Mouse (Mus musculus): ENCODE results near the gene Gm43552. TPM values are rescaled to one million over a fixed set of nuclear protein-coding genes. Genes with fewer than 3 reads are reported as not detected.

Gm43552 gene
- total RNA-seq (2023), result not detected

DNA sequence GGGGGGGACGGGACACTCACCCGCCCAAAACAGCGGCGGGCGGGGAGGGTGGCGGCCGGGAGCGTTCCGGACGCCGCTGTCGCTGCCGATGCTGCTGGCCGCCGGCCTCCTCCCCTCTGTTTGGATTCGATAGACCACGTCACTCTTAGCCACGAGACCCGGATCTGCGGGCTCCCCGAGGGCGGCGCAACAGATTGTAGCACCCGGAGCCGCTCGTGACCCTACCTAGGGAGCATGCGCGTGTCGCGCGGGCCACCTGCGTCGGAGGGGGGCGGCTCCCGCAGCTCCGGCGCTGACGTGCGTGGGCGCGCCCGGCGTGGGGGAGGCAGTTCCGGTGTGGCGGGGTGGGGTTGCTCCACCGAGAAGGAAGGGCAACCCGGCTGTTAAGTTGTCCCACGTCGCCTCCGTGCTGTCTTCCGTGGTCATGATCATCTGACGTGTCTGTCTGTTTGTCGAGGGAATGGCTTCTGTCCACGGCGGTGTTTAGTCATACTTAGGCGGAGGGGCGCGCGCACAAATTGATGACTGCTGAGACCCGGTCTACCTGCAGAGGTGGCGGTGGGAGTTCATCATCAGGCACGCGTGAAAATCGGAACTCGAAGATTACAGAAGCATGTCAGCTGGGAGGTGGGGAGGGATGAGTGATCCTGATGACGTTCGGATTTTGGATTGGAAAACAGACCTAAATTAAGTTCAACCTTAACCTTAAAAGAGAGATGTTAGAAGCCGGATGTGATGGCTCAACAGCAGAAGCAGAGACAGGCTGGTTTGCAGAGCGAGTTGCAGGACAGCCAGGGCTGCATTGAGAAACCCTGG is at the start of gene Gm43552:
TSS of gene Gm43552 (minus strand) at position 118 of the 816 bp plus-strand sequence.

DNA sequence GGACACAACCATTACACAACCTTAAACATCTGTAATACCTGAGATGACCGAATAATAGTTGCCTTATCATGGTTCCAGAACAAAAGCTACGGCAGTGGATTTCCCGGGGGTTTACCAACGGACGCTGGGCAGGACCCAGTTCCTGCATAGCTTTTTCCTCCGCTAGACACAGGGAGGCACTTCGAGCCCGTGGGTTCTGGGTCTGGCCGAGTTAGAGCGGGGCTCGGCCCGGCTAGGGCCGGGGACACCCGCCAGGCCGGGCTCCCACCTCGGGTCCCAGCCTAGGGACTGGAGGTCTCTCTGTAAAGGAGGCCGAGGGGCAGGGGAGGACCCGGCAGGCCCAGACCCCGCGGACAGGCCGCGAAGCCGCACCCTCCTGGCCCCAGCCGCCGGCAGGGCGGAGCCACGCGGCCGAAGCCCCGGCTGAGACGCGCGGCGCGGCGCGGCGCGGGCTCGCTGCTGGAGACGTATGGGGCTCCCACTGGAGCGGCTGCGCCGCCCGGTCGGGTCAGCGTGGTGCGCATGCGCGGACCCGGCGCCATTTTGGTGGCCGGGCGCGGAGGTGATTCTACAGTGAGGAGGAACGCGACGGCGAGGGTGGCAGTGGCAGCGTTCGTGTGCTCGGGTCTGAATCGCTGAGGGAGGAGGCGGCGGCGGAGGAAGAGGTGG is 44.3 kb upstream of the Gm43552 start, which contains the start of the genes Smim14 and Ube2k:
TSS of gene Smim14 (minus strand) at position 434 of the 669 bp plus-strand sequence.
TSS of gene Ube2k (plus strand) at position 483 of the 669 bp plus-strand sequence.

DNA sequence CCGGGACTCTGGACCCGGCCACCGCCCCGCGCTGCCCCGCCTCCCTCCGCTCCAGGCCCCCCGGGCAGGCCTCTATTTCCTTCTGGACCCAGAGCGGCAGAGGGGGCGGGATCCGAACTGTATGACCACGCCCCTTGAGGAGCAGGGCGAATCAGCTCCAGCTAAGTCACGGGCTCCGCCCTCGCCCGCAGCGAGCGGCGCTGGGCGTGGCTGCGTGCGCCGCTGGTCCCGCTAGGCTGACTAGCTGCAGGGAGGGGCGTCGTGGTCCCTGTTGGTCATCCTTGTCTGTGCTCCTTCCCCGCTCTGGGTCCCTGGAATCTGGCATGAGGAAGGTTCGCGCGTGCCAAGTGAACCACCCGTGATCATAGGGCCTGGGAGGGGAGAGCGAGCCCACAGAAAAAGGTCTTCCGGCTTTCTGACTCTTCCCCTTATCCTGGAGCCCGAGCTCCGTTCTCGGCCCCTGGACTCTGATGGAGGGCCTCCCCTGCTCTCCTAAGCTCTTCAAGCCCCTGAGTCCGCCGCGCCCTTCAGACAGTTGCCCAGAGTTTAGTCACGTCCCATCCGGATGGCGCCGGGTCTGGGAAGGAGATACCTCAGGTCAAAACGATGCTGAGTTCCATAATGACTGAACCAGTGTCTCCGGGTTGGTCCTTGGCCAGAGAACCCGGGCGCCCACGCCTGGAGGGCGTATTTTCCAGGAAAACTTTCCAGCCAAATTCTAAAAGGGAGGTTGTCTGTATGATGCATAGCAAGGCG is 56.6 kb downstream of the Gm43552 start, which contains the start of gene Ugdh:
TSS of gene Ugdh (minus strand) at position 144 of the 756 bp plus-strand sequence.

DNA sequence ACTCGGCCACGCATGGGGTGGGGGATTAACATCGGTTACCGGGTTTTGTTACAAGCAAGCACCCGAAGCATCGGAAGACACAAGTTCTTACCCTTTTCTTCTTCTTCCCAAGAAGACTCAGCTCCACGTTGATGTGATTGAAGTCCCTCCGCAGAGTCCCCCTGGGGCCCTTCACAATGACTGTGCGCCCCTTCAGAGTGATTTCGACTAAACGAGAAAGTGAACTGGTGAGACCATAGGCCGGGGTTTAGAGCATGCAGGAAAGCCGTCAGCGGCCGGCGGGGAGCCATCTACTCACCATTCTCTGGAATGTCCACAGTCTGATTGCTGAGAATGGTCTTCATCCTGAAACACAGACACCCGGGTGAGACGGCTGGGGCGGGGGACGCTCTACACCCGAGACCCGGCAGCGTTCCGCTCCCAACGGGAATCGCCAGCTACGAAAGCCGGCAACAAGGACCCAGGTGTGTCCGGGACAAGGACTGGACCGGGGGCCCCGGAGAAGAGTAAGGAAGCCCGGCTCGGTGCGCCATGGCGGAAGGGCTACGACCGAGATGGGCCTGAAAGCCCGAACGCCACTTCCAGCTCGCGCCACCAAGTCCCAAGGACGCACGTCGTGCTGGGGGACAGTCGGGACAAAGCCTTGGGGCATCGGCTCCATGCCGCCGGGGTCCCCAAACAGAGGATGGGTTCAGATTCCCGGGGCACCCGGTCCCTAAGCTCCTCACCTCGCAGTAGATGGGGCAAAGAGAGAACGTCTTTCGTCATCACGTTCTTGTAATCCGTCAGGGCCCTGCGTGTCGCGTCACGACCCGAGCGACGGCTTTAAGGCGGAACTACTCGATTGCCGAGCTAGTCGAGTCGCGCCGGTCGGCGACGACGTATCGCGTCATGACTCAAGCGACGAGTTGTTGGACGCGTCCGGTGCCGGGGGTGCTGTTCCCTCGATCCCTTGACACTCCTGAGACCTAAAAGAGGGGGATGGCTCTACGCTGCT is 101.7 kb downstream of the Gm43552 start, which contains the start of the genes Rpl9 and Lias:
TSS of gene Rpl9 (minus strand) at position 797 of the 997 bp plus-strand sequence.
TSS of gene Lias (plus strand) at position 850 of the 997 bp plus-strand sequence.

Other genes starting within 250 kb of the Gm43552 start
- 50.7 TPM for gene Rfc1, start 157.2 kb downstream of the Gm43552 start, total RNA-seq (2023)
- gene Klb, start 144.5 kb downstream of the Gm43552 start, total RNA-seq (2023), result not detected
- gene Rpl9, start 101.4 kb downstream of the Gm43552 start, total RNA-seq (2023), result 2,704 TPM
- gene Lias, start 101.3 kb downstream of the Gm43552 start, total RNA-seq (2023), result 45.5 TPM
- gene Ugdh, start 56.9 kb downstream of the Gm43552 start, total RNA-seq (2023), result 16.7 TPM
- gene Smim14, start 44.4 kb upstream of the Gm43552 start, total RNA-seq (2023), result 151 TPM
- 79.1 TPM for gene Ube2k, start 44.4 kb upstream of the Gm43552 start, total RNA-seq (2023)
- gene Pds5a, start 205.4 kb upstream of the Gm43552 start, total RNA-seq (2023), result 268 TPM